Mouse (Mus musculus) cerebellum, postnatal 4 days (tissue): Measurements from ENCODE around the gene Aadac.

Experiments used
- DNase-seq, 2 experiments: peaks; one replicate each; pipeline ENCODE4 v3.0.0; 2022; ENCODE audit warnings: low spot score in 2 of 2, mixed read lengths in 1 of 2

Gene Aadac

GRCm38 (mm10) chr3:60025417-60025816, at the start of gene Aadac:
Gene Aadac, plus strand, starts transcription at chr3:60025717.
- DNase-seq: no peak

GRCm38 (mm10) chr3:60003622-60004021, 21.9 kb upstream of the Aadac start:
- no peak for DNase-seq

- DNase-seq: no peak
These were observed 19.1 kb upstream of the Aadac start, which contains the start of gene Aadacl2 for GRCm38 (mm10) chr3:60006443-60006842. Gene Aadacl2, plus strand, starts transcription at chr3:60006743.

- DNase-seq: no peak
These were observed 6.0 kb downstream of the Aadac start for GRCm38 (mm10) chr3:60031511-60031910.

- DNase-seq: no peak
These were observed 20.9 kb downstream of the Aadac start for GRCm38 (mm10) chr3:60046221-60046913.

GRCm38 (mm10) chr3:60053231-60053927, 27.9 kb downstream of the Aadac start:
- no peak for DNase-seq

- DNase-seq: no peak
These were observed 28.4 kb downstream of the Aadac start for GRCm38 (mm10) chr3:60053931-60054330.

GRCm38 (mm10) chr3:60056451-60056850, 30.9 kb downstream of the Aadac start:
- DNase-seq: no peak

GRCm38 (mm10) chr3:60057070-60057808, 31.7 kb downstream of the Aadac start:
- no peak for DNase-seq

- no peak for DNase-seq
These were observed 32.2 kb downstream of the Aadac start for GRCm38 (mm10) chr3:60057809-60058082.

- no peak for DNase-seq
These were observed 53.4 kb downstream of the Aadac start for GRCm38 (mm10) chr3:60078883-60079415.

GRCm38 (mm10) chr3:60080572-60080971, 55.1 kb downstream of the Aadac start:
- DNase-seq: peak in 1 of 2 experiments; percentile 5

- peak in 1 of 2 experiments; percentile 16 for DNase-seq
These were observed 56.1 kb downstream of the Aadac start, which contains the start of gene Sucnr1 for GRCm38 (mm10) chr3:60081648-60082047. Gene Sucnr1, plus strand, starts transcription at chr3:60081869.

- DNase-seq: no peak
These were observed 57.2 kb downstream of the Aadac start for GRCm38 (mm10) chr3:60082746-60083145.

GRCm38 (mm10) chr3:60085729-60086128, 60.2 kb downstream of the Aadac start:
- DNase-seq: no peak
